Mouse (Mus musculus) A20 (cell line): ENCODE measurements around the gene Samt1.
"Not testable (repeated sequence)": the region's sequence is repeated elsewhere in the genome, so short reads cannot be mapped to it uniquely, and the experiment has no call there.

ENCODE experiments used
- DNase-seq: peaks from one replicate; pipeline ENCODE4 v3.0.0-alpha.2; 2011; ENCODE audit warnings: low read depth, low spot score

The Samt1 gene

DNA sequence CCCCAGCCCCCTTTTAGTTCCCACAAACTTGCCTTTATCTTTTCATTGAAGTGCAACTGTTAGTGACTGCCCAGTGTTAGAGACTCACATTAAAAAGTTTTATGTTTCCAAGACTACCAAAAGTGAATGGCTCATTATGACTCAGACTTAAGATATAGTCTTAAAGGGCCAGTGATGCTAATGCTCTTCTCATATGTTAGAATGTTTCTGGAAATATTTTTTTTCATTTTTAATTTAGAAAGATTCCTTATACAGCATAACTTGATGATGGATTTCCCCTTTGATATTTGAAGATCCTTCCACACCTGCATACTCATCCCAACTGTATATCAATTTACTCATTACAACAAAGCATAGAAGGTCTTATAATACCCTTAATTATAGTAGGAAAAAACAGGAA is at the start of gene Samt1:
Gene Samt1, minus strand, starts transcription at position 101 of the 400 bp plus-strand sequence.
- DNase-seq, result not testable (repeated sequence)

DNA sequence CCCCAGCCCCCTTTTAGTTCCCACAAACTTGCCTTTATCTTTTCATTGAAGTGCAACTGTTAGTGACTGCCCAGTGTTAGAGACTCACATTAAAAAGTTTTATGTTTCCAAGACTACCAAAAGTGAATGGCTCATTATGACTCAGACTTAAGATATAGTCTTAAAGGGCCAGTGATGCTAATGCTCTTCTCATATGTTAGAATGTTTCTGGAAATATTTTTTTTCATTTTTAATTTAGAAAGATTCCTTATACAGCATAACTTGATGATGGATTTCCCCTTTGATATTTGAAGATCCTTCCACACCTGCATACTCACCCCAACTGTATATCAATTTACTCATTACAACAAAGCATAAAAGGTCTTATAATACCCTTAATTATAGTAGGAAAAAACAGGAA is 42.5 kb upstream of the Samt1 start, which contains the start of gene Gm10057:
Gene Gm10057, minus strand, starts transcription at position 101 of the 400 bp plus-strand sequence.
- not testable (repeated sequence) for DNase-seq

DNA sequence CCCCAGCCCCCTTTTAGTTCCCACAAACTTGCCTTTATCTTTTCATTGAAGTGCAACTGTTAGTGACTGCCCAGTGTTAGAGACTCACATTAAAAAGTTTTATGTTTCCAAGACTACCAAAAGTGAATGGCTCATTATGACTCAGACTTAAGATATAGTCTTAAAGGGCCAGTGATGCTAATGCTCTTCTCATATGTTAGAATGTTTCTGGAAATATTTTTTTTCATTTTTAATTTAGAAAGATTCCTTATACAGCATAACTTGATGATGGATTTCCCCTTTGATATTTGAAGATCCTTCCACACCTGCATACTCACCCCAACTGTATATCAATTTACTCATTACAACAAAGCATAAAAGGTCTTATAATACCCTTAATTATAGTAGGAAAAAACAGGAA is 21.3 kb upstream of the Samt1 start, which contains the start of gene 4921511M17Rik:
Gene 4921511M17Rik, minus strand, starts transcription at position 101 of the 400 bp plus-strand sequence.
- DNase-seq, result not testable (repeated sequence)

GRCm38 (mm10) chrX:153976914-153977313 is 35.5 kb downstream of the Samt1 start:
- DNase-seq, result not testable (repeated sequence)

- DNase-seq, result not testable (repeated sequence)
These were observed 36.0 kb downstream of the Samt1 start for GRCm38 (mm10) chrX:153976467-153976866.

DNA sequence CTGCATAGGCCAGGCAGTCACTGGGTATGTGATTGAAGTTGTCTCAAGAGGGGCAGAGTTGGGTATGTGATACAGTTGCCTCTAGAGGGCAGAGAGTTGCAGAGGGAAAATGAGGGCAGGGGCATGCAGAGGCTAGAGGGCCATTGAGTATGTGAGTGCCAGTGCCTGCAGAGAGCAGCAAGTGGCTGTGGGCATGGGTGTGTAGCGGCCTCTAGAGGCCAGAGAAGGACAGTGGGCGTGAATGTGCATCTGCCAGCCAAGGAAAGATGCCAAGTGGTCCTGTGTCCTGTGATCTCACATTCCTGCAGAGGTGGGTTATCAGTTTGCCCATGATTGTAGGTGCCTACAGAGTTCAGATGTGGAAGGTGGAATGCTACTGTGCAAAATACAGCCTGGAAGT is 38.0 kb downstream of the Samt1 start:
- peak; percentile 2 for DNase-seq

DNA sequence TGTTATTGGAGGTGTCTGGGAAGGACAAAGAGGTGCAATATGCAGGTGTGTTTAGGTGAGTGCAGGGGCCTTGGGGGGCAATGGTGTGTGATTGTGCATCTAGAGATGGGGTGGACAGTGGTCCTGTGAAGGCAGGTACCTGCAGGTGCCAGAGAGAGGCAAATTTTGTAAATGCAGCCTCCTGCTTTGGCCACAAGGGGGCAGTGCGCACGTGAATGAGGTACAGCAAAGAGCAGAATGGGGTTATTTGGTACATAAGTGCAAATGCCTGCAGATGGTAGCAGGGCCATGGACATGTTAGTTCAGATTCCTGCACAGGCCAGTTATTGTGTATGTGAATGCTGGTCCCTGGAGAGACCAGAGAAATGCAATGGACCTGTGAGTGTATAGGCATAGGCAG is 59.6 kb downstream of the Samt1 start:
- DNase-seq, result not testable (repeated sequence)
